Mouse (Mus musculus) lung, adult 18-20 months (tissue): ENCODE results near the gene Flii.

ENCODE experiments used
- DNase-seq, 2 experiments: peaks; one replicate each; pipeline ENCODE4 v3.0.0; 2022; ENCODE audit warnings: mixed read lengths in 2 of 2

Gene Flii

DNA sequence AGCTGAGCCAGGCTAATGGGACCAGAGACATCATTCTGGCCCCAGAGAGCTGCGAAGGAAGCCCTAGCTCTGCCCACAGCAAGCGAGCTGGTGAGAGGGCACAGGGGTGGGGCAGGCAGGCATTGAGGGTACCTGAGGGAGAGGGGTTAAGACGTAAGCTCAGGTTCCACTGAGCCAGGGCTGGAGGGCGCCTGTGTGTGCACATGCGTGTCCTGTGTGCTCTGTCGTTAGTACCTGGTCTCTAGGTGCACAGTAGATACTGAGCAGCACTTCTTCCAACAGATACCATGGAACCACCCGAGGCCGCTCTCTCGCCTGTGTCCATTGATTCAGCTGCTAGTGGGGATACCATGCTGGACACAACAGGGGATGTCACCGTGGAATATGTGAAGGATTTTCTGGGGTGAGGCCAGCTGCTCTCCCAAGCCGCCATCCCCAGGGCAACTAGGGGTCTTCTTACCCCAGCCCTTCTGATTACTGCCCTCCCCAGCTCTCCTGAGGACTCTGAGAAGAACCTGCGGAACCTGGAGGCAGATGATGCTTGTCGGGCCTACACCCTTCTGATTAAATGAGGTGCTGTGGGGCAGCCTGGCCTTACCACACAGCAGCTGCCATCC, 14.3 kb downstream of the Flii start:
- DNase-seq = peak in 1 of 2 experiments; percentile 2

DNA sequence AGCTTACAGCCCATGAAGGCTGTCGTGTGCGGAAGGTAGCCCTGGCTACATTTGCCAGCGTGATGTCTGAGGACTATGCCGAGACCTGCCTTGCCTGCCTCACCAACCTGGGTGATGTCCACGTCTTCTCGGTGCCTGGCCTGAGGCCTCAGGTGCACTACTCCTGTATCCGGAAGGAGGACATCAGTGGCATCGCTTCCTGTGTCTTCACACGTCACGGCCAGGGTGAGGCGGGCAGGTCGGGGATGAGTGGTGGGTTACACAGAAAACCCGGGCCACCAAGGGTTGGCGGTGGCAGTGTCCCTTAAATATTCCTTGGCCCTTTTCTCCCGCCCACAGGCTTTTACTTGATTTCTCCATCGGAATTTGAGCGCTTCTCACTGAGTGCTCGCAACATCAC, 15.0 kb downstream of the Flii start:
- no peak for DNase-seq

DNA sequence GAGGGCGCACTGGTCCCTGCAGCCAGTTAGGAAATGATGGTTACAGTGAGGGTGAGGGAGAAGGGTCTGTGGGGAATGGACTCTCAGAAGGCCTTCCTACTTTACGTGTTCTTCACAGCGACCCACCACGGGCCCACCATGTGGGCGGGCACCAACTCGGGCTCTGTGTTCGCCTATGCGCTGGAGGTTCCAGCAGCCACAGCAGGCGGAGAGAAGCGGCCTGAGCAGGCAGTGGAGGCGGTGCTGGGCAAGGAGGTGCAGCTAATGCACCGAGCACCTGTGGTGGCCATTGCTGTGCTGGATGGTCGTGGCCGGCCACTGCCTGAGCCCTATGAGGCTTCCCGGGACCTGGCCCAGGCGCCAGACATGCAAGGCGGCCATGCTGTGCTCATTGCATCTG, 15.8 kb downstream of the Flii start:
- DNase-seq = peak in 1 of 2 experiments; percentile 2

DNA sequence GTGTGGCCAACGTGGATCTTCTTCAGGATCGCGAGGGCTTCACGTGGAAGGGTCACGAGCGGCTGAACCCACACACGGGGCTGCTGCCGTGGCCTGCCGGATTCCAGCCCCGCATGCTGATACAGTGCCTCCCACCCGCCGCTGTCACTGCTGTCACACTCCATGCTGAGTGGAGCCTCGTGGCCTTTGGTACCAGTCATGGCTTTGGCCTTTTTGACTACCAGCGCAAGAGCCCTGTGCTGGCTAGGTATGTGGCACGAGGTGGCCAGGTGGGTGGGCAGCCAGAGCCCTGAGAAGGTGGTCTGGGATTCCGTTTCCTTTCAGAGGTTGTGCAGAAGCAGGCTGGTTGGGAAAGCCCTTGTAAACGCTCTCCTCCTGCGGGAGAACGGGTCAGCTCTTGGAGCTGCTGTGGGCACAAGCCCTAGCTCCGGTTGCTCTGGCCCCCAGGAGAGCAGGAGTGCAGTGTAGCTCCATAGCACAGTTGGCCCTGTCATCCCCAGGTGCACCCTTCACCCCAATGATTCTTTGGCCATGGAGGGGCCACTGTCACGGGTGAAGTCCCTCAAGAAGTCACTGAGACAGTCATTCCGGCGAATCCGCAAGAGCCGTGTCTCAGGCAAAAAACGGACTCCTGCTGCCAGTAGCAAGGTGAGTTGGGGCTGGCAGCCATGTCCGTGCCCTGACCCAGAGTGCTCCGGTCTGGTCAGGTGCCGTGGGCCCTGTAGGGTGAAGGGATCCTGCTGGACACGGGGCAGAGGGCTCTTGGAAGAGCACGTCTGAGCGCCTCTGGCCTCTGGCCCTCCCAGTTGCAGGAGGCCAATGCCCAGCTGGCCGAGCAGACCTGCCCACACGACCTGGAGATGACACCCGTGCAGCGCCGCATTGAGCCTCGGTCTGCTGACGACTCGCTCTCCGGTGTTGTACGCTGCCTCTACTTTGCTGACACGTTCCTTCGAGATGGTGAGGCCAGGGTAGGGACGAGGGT, 17.3 kb downstream of the Flii start:
- peak in 1 of 2 experiments; percentile 2 for DNase-seq

DNA sequence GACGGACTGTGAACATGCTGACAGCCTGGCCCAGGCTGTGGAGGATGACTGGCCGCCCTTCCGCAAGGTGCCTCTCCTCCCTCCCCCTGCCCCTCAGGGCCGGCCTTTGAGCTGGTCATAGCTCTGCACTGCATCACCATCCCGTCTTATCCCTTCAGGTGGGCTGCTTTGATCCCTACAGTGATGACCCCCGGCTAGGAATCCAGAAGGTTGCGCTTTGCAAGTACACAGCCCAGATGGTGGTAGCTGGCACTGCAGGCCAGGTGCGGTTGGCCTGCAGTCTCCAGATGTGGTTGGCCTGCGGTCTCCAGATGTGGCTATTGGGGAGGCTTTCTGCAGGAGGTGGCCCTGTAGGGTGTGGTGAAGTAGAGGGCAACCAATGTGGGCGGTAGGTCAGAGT, 18.4 kb downstream of the Flii start:
- DNase-seq = no peak

DNA sequence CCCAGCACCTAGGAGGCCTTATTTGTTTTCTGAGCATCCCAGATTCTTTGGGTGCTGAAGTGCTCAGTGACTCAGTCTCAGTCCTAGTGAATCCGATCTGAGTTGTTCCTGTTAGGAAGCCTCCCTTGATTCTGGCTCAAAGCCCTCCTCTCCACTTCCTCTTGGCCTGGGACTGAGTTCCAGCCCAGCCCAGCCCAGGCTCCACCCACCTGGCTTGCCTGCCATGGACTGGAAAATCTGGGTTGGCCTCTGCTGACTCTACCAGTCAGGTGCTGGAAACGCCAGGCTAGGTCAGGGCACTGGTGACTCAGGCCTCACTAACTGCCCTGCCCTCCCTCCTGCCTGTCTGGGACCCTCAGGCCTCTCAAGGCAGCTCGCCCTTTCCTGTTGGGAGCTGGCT, 19.4 kb downstream of the Flii start:
- DNase-seq = peak; percentile 94 to 95

DNA sequence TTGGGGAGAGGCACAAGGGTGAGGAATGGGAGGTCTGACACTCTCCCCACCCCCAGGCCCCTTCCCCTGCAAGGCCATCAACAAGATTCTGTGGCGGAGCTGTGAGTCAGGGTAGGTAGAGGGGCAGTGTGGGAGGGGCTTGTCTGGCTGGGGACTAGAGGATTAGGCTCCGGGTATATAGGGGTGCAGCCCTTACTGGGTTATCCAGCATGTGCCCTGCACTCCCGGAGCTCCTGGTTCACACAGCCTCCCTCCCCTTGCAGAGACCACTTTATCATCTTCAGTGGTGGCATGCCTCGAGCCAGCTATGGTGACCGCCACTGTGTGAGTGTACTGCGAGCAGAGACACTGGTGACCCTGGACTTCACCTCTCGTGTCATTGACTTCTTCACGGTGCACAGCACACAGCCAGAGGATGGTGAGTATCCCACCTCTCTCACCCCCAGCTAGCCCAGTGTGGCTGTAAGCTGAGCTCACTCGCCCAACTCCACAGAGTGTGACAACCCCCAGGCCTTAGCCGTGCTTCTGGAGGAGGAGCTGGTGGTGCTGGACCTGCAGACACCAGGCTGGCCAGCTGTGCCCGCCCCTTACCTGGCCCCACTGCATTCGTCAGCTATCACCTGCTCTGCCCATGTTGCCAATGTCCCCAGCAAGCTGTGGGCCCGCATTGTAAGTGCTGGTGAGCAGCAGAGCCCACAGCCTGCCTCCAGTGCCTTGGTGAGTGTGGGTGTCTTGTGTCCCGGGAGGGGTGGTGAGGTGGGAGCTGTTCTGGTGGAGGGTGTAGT, 20.2 kb downstream of the Flii start:
- DNase-seq = peak in 1 of 2 experiments; percentile 5

DNA sequence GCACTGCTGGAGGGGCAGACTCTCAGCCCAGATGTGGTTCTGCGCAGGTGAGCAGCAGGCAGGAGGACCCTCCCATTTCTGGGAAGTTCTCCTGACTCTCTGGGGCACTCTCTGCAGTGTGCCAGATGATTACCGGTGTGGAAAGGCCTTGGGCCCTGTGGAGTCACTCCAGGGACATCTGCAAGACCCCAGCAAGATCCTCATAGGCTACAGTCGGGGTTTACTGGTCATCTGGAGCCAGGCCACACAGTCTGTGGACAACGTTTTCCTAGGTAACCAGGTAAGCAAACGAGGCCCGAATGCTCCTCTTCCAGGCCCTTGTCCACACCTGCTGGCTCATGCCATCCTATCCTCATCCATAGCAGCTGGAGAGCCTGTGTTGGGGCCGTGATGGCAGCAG, 21.0 kb downstream of the Flii start:
- DNase-seq = peak in 1 of 2 experiments; percentile 3

DNA sequence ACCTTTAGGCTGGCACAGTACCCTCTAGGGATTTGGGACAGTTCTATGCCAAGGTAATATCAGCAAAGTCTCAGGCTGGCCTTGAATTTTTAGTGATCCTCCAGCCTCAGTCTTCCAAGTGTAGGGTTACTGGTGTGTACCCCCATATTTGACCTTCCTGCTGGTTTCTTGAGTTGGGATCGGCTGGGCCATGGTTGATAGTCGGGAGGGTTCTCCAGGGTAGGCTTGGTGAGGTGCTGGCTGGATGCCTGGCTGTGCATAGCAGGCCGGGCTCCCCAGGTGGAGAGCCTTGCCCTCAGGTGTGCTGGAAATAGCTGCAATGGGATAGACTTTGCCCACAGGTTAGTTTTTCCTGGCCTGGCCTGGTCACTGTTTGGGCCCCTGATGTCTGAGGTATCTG, 21.8 kb downstream of the Flii start:
- DNase-seq = no peak

DNA sequence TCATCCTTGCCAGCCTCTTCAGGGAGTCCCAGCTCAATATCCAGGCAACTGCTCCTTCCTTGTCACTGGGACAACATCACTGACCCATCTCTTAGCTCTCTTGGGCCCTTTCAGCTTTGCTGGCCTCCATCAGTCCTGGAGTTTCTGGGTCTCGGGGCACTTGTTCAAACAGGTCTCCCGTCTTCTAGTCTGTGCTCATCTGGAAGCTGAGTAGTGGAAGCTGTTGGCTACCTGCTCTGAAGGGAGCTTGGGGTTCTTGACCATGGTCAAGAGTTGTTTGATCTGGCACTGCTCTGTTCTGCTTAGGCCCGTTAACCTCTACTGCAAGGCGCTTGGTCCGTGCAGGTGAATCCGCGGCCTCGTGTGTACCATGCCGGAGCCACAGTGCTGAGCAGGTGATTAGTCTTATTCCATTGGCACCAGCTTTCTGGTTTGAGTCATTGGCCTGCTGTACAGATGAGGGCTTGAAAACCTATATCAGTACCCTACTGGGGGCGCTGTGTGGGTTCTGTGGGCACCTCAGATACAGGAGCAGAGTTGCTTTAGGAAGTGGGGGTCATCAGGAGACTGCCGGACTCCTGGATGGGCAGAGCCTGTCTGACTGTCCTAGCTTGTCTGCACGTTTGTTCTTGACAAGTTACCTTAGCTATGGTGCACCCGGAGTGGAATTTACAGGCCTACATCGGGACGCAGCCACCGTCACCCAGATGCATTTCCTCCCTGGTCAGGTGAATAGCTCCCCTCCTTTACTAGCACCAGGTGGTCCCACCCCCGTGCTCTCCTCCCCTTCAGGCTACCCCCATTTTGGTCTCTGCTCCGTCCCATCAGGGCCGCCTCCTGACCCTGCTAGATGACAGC, 22.8 kb downstream of the Flii start:
- peak in 1 of 2 experiments; percentile 3 for DNase-seq

DNA sequence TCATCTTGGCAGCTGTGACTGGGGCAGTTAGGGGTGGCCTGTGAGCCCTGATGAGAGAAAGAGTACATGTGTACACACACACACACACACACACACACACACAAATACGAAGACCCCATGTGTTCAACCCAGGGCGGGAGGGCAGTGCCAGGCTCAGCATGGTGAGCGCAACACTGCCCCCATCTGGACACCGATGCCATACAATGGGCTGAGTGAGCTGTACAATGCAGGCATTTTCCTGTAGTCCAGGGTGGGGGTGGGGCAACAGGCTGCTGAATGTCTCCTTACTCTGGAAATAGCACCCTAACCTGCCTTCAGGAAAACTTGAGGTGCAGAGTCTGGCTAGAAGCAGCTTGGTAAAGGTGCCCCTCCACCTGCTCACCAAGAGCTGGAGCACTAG, 23.9 kb downstream of the Flii start:
- DNase-seq = peak; percentile 62 to 74

DNA sequence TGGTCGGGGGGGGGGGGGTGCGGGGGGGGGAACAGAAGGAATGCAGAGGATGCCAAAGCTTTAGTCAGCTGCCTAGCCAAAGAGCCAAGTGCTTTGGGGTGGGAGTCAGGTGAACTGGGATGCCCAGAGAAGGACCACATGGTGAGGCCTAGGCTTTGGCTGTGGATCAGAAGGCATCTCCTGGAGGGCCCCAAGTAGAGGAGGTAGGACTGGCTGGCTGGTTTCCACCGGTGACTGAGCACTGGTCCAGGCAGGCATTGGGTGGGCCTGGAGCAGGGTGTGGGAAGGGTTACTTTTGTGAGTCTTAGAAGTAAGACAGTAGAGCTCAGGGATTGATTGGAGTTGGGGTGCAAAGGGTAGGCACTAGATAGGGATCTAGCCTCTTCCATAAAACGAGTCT, 25.5 kb downstream of the Flii start:
- DNase-seq = peak in 1 of 2 experiments; percentile 3

DNA sequence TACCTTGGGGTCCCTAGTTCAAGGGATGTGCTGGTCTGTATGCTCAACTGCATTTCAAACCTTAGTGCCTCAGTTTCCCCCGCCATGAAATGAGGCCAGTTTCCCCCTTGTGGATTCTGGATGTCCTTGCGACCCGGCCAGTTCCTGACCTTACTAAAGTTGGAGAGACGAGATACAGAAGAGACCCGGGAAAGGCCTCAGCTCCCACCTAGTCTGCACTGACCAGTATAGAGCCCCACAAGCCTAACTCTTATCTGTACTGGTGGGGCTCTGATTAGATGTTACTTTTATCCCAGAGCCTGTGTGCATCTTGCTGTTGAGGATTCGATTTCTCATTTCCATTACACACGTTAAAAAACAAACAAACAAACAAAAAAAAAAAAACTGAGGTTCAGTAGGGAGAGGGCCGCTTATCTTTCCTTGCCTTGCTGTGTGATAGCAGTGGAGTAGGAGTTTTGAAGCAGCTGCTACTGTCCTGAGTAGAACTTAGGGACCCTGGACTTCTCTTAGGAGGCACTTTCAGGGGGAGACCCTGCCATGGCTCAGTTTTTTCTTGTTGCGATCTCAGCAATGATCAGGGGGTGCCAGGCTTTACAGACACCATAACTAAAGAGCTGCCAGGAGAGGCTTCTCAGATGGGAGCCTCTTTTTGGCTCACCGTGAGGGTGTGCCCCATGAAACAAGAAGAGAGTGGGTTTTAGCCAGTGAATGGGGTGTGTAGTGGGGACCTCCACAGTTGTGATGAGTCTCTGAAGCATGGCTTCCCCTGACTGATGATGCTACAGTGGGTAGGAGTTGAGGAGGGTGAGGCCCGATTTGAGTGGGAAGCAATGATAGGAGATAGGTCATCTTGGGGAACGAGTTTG, 26.5 kb downstream of the Flii start:
- DNase-seq = no peak

DNA sequence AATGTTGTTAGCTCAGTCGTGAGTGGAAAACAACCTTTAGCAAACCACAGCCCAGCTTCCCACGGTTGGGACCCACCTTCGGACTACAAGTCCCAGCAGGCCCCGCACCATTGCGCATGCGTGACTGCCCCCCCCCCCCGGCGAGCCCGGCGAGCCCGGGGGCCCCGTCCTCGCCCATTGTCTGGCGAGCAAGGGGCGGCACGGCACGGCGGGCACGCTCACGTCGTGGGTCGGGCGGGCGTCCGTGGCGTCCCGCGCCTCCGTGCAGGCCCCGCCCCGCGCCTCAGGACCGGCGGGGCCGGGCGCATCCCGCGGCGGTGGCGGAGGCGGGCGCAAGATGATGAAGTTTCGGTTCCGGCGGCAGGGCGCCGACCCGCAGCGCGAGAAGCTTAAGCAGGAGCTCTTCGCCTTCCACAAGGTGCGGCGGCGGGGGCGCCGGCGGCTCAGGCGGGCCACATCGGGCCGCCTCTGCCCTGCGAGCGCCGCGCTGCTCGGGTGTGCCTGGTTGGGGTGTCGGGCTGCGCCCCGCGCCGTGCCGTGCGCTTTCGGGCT, 27.5 kb downstream of the Flii start, which contains the start of gene Llgl1:
TSS of gene Llgl1 (plus strand) at position 200 of the 552 bp plus-strand sequence.
- peak; percentile 85 to 88 for DNase-seq

DNA sequence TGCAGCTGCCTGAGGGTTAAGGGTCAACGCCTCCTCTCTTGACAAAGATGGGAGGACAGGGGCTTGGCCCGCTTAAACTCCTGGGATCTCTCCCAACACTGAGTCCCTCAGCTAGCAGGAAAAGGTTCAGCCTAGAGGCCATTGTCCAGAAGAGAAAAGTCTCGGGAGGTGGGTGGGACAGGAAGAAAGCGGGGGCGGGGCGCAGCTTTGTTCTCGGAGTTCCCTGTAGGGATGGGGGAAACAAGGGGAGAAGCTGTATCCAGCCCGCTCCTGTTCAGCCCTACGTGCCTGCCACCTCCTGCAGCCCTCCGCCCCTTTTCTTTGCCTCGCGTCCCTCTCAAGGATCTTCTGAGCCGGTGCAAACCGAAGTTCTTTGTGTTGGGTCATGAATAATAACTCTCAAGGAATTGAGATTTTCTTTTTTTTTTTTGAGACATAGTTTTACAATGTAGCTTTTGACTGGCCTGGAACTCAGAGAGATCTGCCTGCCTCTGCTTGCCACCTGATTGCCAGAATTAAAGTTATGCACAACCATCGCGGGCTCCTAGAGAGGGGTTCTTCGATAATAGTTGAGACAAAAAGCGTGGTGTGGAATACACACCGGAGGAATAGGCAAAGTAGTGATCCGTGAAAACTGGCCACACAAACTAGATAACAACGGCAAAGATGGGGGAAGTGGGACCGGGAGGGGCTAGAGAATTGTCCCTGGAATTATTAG, 28.1 kb downstream of the Flii start:
- DNase-seq = peak; percentile 76 to 87

DNA sequence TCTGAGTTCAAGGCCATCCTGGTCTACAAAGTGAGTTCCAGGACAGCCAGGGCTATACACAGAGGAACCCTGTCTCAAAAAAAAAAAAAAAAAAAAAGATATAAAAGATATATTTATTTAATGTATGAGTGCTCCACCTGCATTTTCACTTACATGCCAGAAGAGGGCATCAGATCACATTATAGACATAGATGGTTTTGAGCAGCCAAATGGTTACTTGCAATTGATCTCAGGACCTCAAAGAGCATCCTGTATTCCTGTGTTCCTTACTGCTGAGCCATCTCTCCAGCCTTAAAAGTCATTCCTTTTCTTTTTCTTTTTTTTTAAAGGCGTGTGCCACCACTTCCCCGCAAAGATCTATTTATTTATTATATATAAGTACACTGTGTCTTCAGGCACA, 29.5 kb downstream of the Flii start:
- no peak for DNase-seq

DNA sequence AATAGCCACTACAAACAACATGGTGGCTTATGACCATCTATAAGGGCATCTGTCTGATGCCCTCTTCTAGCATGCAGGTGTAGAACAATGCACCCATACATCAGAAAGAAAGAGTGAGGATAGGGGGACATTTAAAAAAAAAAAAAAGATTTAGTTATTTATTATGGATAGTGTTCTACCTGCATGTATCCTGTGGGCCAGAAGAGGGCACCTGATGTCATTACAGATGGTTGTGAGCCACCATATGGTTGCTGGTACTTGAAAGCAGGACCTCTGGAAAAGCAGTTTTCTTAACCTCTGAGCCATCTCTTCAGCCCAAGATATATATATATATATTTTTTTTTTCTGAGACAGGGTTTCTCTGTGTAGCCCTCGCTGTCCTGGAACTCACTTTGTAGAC, 30.9 kb downstream of the Flii start:
- no peak for DNase-seq
